Mouse (Mus musculus) limb, embryonic 14.5 days (tissue): Measurements from ENCODE around the gene Rsph6a. TPM values are rescaled to one million over a fixed set of nuclear protein-coding genes. Genes with fewer than 3 reads are reported as not detected.

ENCODE experiments used
- ATAC-seq: fragments of 200-750 bp; cut with Nextera tagmentation; 2 replicates; pipeline ENCODE4 v1.8.0; 2017; ENCODE audit warnings: low read depth, moderate number of reproducible peaks, moderate TSS enrichment; ENCODE audit not compliant: low FRiP score
- DNase-seq: peaks from one replicate; pipeline ENCODE4 v3.0.0-alpha.2; 2015; ENCODE audit warnings: low spot score
- H3K27ac ChIP-seq: fragments of 300-500 bp; sonication (generic); replicated peaks from 2 replicates; pipeline ENCODE4 v1.5.1; 2014; ENCODE audit warnings: low read depth, mild to moderate bottlenecking, low read length, moderate library complexity, mixed read lengths
- H3K27me3 ChIP-seq: fragments of 300-500 bp; sonication (generic); 2 replicates; pipeline ENCODE4 v1.6.1; 2014; ENCODE audit warnings: low read length, mixed read lengths; ENCODE audit not compliant: control insufficient read depth, insufficient read depth
- H3K36me3 ChIP-seq: fragments of 300-500 bp; sonication (generic); 2 replicates; pipeline ENCODE4 v1.6.1; 2014; ENCODE audit warnings: mild to moderate bottlenecking, low read length, moderate library complexity, mixed read lengths; ENCODE audit not compliant: control insufficient read depth, insufficient read depth
- H3K4me1 ChIP-seq: fragments of 300-500 bp; sonication (generic); 2 replicates; pipeline ENCODE4 v1.6.1; 2014; ENCODE audit warnings: antibody characterized with exemption, low read length, mixed read lengths; ENCODE audit not compliant: control insufficient read depth, insufficient read depth
- H3K4me2 ChIP-seq: fragments of 300-500 bp; sonication (generic); replicated peaks from 2 replicates; pipeline ENCODE4 v1.6.1; 2014; ENCODE audit warnings: low read depth, mild to moderate bottlenecking, low read length, moderate library complexity; ENCODE audit not compliant: severe bottlenecking
- H3K4me3 ChIP-seq: fragments of 300-500 bp; sonication (generic); replicated peaks from 2 replicates; pipeline ENCODE4 v1.5.1; 2014; ENCODE audit warnings: low read length
- H3K9ac ChIP-seq: fragments of 300-500 bp; sonication (generic); 2 replicates; pipeline ENCODE4 v1.6.1; 2014; ENCODE audit warnings: mild to moderate bottlenecking, low read depth, low read length, moderate library complexity; ENCODE audit not compliant: severe bottlenecking
- H3K9me3 ChIP-seq: fragments of 300-500 bp; sonication (generic); 2 replicates; pipeline ENCODE4 v1.6.1; 2016; ENCODE audit warnings: low read length; ENCODE audit not compliant: control insufficient read depth
- POLR2A ChIP-seq: fragments of 200-500 bp; IDR thresholded peaks from 2 replicates; pipeline ENCODE4 v1.8.0; 2012; ENCODE audit warnings: inconsistent platforms, mild to moderate bottlenecking, moderate library complexity, borderline replicate concordance; ENCODE audit not compliant: insufficient read depth, insufficient read length; ENCODE audit errors: extremely low read depth
- WGBS: fragments of 180-500 bp; shearing (Covaris S2); extraction: QIAGEN DNeasy Blood & Tissue Kit; methylation state at CpG from one replicate; pipeline ENCODE4 v1.1.7; 2014; 5-methylcytosine and 5-hydroxymethylcytosine counted together
- polyA plus RNA-seq, 2 experiments: library from polyadenylated mRNA; depleted of rRNA in 1 of 2; stranded (reverse) in 1 of 2; unstranded in 1 of 2; fragments of >200 nt; fragmentation: Nextera tagmentation in 1 of 2; extraction: Ambion mirVana in 1 of 2; gene quantifications; 2 replicates each; pipeline versions ENCODE4 v1.2.1 to v1.2.3; 2012 to 2014

Gene Rsph6a
- polyA plus RNA-seq, 2 experiments, result 0.04 TPM; not detected in 1

DNA sequence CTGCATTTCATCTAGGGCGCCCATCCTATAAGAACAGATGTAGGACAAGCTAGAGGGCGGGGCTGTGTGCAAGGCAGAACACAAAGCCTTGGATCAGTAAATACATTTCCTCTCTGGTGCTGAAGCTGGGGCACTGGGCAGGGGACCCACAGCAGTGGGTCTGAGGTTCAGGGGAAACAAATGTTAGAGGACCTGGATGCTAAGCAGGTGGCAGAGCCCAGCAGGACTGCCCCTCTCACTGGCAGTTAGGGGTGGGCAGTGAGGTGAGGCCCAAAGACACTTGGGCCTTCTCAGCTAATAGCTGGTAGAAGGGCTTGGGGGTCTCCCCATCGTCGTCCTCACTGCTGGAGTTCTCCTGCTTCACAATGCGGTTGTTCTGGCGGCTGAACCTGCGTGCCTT lies 44.3 kb downstream of the Rsph6a start:
- Histone ChIP-seq H3K4me1 (peaks cover 16% of the 10 kb centered on the region), H3K9ac (no peak overlapping the region), H3K9me3 (no peaks in the 10 kb centered on the region), H3K4me3 (no peak overlapping the region), H3K36me3 (peaks cover 14% of the 10 kb centered on the region), H3K4me2 (no peak overlapping the region), H3K27ac (no peak overlapping the region), H3K27me3 (no peaks in the 10 kb centered on the region)
- DNase-seq (no peak), ATAC-seq (no peak)
- 68% methylated on average over 7 of the region's 7 CpGs for WGBS
- no peak for TF ChIP-seq POLR2A

DNA sequence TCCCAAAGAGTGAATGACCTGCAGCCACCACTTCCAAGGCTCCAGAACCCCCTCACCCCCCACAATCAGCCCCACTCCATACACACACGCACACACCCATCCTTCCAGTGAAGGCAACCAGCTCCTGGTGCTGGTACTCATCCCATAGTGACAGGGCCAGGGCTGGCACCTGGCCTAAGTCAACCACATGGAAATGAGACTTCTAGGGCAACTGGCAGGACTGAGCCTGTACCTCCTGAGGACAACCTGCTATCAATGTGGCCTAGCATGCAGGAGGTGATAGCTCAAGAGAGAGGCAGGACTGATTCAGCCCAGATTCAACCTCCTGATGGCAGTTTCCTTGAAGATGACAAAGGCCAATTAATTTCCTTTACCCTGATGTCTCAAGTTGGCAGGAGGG lies 45.8 kb downstream of the Rsph6a start:
- WGBS, result 67% methylated on average over 1 of the region's 1 CpGs
- H3K4me3 ChIP-seq, result no peak overlapping the region
- no peak for DNase-seq
- H3K4me2 ChIP-seq, result no peak overlapping the region
- no peak for ATAC-seq
- peaks cover 14% of the 10 kb centered on the region for H3K36me3 ChIP-seq
- no peak overlapping the region for H3K27ac ChIP-seq
- TF ChIP-seq POLR2A, result no peak
- no peaks in the 10 kb centered on the region for H3K9me3 ChIP-seq
- no peaks in the 10 kb centered on the region for H3K27me3 ChIP-seq
- no peak overlapping the region for H3K9ac ChIP-seq
- peaks cover 16% of the 10 kb centered on the region for H3K4me1 ChIP-seq

DNA sequence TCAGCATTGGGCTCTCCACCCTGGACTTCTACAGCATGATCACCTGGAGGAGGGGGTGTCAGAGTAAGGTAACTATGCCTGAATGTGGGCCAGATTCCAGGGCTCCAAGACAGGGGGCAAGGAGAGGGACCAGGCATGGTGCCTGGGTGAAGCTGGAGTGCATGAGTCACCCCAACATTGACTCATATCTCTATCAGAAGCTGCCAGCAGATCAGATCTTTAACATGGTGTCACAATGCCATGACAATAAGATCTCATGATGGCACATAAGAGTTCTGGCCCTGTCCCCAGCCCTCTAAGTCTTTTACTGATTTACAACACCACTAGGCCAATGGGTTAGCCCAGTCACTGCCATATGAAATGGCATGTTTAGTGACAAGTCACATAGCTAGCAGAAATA lies 49.3 kb downstream of the Rsph6a start:
- H3K9me3 ChIP-seq, result no peaks in the 10 kb centered on the region
- no peak overlapping the region for H3K4me3 ChIP-seq
- no peaks in the 10 kb centered on the region for H3K36me3 ChIP-seq
- no peak overlapping the region for H3K4me2 ChIP-seq
- no peak for ATAC-seq
- TF ChIP-seq POLR2A, result no peak
- DNase-seq, result no peak
- no peak overlapping the region for H3K27ac ChIP-seq
- H3K4me1 ChIP-seq, result no peaks in the 10 kb centered on the region
- no peak overlapping the region for H3K9ac ChIP-seq
- H3K27me3 ChIP-seq, result no peaks in the 10 kb centered on the region

GRCm38 (mm10) chr7:19104486-19104885 lies 50.0 kb downstream of the Rsph6a start:
- H3K9ac ChIP-seq, result no peak overlapping the region
- H3K4me2 ChIP-seq, result no peak overlapping the region
- H3K4me3 ChIP-seq, result no peak overlapping the region
- DNase-seq, result no peak
- no peaks in the 10 kb centered on the region for H3K27me3 ChIP-seq
- no peaks in the 10 kb centered on the region for H3K36me3 ChIP-seq
- no peaks in the 10 kb centered on the region for H3K4me1 ChIP-seq
- H3K27ac ChIP-seq, result no peak overlapping the region
- no peaks in the 10 kb centered on the region for H3K9me3 ChIP-seq
- no peak for TF ChIP-seq POLR2A
- 67% methylated on average over 2 of the region's 2 CpGs for WGBS
- no peak for ATAC-seq

GRCm38 (mm10) chr7:19107436-19107835 lies 52.9 kb downstream of the Rsph6a start:
- Histone ChIP-seq H3K9ac (no peak overlapping the region), H3K4me1 (no peaks in the 10 kb centered on the region), H3K36me3 (no peaks in the 10 kb centered on the region), H3K4me2 (no peak overlapping the region), H3K9me3 (no peaks in the 10 kb centered on the region), H3K27me3 (no peaks in the 10 kb centered on the region), H3K4me3 (no peak overlapping the region), H3K27ac (no peak overlapping the region)
- WGBS, result 55% methylated on average over 3 of the region's 3 CpGs
- DNase-seq, result no peak
- no peak for ATAC-seq
- TF ChIP-seq POLR2A, result no peak

GRCm38 (mm10) chr7:19109565-19109964 lies 55.1 kb downstream of the Rsph6a start:
- ATAC-seq (no peak), DNase-seq (no peak)
- H3K4me1 ChIP-seq, result no peaks in the 10 kb centered on the region
- no peaks in the 10 kb centered on the region for H3K27me3 ChIP-seq
- no peaks in the 10 kb centered on the region for H3K9me3 ChIP-seq
- TF ChIP-seq POLR2A, result no peak
- H3K9ac ChIP-seq, result no peak overlapping the region
- no peaks in the 10 kb centered on the region for H3K36me3 ChIP-seq
- H3K27ac ChIP-seq, result no peak overlapping the region
- 80% methylated on average over 1 of the region's 1 CpGs for WGBS
- no peak overlapping the region for H3K4me3 ChIP-seq
- no peak overlapping the region for H3K4me2 ChIP-seq
